Mouse (Mus musculus) megakaryocyte progenitor cell, adult 5-6 weeks (primary cell): ENCODE data around the gene Cdan1. TPM values are rescaled to one million over a fixed set of nuclear protein-coding genes. Genes with fewer than 3 reads are reported as not detected.
A peak's percentile ranks its signal among the peaks of the same experiment; 100 is the strongest.
"Not testable (repeated sequence)": the region's sequence is repeated elsewhere in the genome, so short reads cannot be mapped to it uniquely, and the experiment has no call there.

ENCODE experiments used
- ATAC-seq: replicated peaks from 2 replicates; pipeline ENCODE4 v1.8.0; 2016; ENCODE audit warnings: mild to moderate bottlenecking, moderate TSS enrichment, inconsistent platforms; ENCODE audit not compliant: poor library complexity
- total RNA-seq, 2 experiments: library from RNA; stranded (forward) in 1 of 2; stranded (reverse) in 1 of 2; fragments of 157-497, 149-512 nt in 1 of 2; fragments of 200-1000 nt in 1 of 2; gene quantifications; 2 replicates each; pipeline versions ENCODE4 v1.2.3 to v1.2.4; 2015 to 2017

Cdan1 gene
- total RNA-seq, 2 experiments from 2014 or later = 13.0 to 14.4 TPM

DNA sequence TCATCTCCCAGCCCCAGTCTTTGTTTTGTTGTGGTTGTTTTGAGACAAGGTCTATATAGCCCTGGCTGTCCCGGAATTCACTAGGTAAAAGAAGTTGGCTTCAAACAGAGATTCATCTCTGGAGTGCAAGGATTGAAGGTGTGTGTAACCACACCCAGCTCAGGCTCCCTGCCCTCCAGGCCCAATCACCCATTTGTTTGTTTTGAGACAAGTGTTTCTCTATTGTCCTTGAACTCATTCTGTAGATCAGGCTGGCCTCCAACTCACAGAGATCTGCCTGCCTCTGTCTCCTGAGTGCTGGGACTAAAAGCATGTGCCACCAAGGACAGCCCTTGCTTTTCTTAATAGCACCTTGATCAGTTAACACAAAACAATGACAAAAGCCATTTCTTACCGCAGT, 101.9 kb downstream of the Cdan1 start:
- no peak for ATAC-seq

GRCm38 (mm10) chr2:120745496-120745895, 104.4 kb downstream of the Cdan1 start:
- ATAC-seq = no peak

DNA sequence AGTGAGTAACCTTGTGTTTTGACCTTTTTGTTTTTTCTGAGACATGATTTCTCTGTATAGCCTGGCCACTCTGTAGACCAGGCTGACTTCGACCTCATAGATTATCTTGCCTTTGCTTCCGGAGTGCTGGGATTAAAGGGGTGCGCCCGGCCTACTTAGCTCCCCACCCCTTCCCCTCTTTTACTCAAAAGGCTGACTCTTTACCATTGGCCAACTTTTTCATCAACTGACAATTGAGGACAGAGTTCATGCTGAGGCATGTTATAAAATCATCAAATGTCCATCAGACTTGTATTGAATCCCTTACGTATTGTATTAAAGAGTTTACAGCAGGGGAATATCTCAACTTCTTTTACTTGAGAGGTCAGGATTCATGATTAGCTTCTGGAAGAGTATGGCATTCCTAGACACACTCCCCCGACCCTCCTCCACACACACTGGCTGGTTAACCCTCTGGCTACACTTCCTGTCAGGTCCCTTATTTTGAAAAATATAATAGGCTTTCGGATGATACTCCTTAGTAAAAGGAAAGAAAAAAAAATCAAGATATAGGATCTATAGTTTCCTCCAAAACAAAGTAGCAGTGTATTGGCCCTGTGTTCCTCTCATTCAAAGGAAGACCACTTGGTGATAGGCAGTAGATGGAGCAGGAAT, 117.9 kb downstream of the Cdan1 start:
- ATAC-seq = 0 out of 2 replicates have a peak, but pooled peaks have one; percentile 3

DNA sequence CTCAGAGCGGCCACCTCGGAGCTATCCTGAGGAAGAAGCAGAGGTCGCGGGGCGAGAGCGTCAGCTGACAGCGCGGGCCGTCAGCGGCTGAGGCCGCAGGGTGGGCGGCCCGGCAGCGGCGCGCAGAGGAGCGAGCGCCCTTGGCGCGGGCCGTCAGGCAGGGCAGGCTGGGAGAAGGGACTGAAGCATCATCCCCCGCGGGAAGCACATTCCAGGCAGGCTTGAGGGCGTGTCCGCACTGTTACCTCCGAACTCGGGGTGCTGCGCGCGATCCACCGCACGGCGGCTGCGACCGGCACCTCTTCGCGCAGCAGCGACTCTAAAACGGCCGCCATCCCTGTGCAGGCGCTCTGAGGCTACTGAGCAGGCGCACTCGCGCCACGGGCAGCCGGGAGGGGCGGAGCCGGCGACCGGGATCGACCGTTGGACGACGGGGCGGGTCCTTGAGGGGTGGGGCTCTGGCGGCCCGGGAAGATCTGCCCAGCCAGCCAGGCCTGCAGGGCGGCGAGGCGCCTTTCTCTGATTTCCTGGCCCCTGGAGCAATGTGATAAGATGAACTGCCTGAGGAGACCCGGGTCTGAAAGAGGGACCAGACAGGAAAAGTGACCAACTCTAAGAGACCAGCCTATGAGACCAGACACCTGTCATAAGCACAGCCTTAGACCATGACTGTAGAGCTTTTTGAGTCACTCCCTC, 118.6 kb downstream of the Cdan1 start:
- peak; percentile 88 for ATAC-seq

DNA sequence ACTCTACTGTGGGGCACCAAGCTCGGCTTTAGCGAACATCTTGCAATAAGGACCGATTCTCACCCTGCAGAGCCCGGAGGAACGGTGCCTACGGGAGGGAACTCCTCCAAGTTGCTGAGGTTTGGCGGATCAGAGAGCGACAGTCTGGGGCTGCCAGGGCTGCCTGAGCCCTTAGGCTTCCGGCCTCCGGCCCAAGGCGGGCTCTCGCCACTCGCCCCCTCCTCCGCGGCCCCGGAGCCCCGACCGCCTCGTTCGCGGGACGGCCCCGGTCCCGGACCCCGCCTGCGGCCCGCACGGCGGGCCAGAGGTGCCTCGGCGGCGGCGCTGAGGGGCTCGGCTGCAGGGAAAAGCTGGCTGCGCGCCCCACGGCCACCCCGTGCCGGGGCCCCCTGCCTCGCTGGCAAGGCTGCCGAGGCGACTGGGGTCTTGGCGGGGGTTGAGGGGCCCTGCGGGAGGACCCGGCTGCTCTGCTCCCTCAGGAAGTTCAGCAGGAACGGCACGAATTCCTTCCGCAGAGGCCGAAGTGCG, 119.2 kb downstream of the Cdan1 start:
- peak; percentile 2; the same call in 1 of the 2 replicates for ATAC-seq

DNA sequence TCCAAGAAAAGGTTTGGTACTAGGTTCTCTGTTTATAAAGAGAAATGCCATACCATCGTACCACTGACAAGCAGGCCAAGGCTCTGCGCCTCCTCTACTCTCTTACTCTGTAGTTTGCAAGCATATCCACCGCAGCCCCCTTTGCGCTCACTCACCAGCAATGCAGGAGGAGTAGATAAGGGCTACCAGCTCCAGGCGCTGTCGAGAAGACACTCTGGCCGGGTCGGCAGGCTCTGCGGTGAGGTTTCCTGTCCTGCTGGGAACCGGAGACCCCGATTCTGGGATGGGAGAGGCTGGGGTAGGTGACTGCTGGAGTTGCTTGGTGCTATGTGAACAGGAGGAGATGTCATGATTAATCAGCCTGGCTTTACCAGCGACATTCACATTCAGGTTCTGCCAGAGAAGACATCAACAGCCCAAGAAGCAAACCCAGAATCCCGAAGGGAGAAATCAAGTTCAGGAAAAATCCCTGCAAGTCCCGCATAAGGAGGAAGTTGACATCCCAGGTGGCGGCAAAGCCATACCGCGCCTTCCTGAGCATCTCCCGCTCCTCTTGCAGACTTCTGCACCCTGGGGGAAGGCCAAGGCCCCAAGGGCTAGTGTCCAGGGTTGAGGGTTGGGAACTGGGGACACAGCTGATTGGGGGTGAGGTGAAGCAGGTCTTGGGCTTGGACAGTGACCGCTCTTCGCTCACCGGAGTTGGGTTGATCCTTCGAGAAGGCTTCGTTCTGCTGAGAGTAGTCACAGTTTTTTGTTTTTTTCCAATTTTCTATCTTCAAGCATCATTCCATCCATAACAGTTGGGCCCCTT, 119.9 kb downstream of the Cdan1 start:
- peak; percentile 48 for ATAC-seq

DNA sequence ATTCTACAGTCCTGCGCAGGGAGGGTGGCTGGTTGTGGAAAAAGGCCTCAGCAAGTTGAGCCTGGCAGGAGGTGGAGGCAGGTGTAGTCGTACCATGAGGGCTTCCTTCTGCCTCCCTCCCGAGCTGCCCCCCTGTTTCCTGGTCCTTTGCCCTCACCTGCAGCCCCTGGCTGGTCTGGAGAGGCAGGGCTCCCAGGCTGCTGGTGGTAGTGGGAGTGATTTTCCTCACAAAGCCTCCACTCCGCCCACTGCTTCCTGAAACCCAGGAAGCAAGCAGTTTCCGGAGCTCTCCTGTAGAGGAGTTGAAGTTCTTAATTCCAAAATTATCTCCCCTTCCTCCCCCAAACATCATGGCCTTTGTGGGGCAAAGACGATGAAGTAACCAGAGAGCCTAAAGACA, 125.8 kb downstream of the Cdan1 start:
- no peak for ATAC-seq

- ATAC-seq = no peak
These were observed 126.3 kb downstream of the Cdan1 start for GRCm38 (mm10) chr2:120723621-120724020.

GRCm38 (mm10) chr2:120722491-120722890, 127.4 kb downstream of the Cdan1 start:
- no peak for ATAC-seq

DNA sequence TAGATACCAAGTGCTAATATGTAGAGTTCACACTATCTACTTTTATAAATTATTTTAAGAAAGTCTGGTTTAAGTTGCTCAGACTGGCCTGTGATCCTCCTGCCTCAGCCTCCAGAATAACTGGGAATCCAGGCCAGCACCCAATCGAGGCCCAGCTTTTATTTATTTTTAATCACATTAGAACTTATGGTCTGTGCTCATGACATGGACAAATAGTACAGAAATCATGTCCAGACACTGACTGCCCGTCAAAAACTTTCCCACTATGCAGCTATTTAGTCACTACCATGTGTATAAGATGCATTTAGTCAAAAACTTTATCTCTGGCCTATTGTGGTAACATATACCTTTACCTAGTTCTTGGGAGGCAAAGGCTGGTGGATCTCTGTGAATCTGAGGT, 128.0 kb downstream of the Cdan1 start:
- ATAC-seq = no peak

DNA sequence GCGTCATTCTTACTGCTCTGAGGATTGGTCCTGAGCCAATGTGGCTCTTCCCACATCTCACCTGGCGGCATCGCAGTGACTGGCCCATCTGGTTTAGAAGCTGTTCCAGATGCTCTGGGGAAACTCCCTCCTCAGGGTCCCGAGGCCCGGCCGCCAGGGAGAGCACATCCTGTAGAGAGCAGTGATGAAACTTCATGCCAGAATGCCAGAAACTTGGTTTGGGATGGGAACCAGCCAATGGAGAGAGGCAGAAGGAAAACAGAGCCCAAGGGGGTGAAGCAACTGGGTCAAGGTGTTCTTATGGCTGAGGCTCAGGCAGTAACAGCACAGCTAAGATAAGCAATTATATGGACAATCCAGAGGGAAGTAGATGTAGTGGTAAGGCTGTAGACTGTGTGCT, 129.1 kb downstream of the Cdan1 start:
- no peak for ATAC-seq

DNA sequence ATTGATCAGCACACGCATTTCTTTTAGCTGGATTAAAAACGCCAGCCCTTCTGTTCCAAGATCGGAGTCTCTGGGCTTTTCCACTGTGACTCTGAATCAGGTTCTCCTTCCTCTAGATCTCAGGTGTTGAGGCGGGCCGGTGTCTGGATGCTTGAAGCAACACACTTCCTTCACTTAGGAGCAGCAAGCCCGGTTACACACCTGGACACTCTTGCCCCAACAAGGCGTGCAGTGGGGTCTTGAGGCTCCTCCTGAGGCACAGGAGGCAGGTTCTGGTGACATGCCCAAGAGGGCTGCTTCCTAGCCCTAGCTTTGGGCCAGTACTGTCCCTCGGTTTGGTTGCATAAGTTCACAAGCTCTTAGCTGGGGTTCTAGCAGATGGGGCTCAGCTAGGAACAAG, 131.4 kb downstream of the Cdan1 start:
- no peak for ATAC-seq

DNA sequence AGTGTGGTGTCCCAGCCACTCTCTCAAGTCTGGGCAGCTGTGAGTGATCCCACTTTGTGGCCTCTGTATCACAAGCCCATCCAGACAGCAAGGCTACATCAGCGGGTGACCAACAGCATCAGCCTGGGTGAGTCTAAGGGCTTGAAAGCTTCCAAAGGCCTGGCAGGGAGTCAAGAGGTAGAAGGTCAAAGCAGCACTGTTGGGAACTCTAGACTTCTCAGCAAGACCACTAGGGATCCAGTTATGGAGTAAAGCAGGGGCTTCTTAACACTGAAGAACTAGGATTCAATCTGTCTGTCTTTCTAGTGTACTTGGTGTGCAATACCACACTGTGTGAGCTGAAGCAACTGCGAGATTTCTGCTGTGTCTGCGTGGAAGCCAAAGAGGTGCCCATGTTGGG, 136.5 kb downstream of the Cdan1 start:
- no peak for ATAC-seq

GRCm38 (mm10) chr2:120710948-120711347, 139.0 kb downstream of the Cdan1 start:
- ATAC-seq = peak; percentile 59

DNA sequence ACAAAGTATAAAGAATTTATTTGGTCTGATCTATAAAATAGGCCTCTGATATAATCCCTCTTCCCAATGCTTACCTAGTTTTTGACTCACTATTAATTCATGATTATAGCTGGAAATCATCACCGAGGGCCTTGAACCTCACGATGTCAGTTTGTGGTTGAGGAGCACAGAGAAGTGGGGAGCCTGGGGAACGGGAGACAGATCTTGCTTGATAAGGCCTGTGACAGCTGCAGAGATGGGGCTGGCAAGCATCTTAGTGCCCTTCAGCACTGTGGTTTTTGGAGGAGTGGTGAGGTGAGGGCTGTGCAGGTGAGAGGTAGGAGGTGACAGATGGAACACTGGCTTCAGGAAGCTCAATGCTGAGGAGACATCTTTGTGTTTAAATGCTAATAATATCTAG, 139.8 kb downstream of the Cdan1 start:
- 0 out of 2 replicates have a peak, but pooled peaks have one; percentile 13 for ATAC-seq

DNA sequence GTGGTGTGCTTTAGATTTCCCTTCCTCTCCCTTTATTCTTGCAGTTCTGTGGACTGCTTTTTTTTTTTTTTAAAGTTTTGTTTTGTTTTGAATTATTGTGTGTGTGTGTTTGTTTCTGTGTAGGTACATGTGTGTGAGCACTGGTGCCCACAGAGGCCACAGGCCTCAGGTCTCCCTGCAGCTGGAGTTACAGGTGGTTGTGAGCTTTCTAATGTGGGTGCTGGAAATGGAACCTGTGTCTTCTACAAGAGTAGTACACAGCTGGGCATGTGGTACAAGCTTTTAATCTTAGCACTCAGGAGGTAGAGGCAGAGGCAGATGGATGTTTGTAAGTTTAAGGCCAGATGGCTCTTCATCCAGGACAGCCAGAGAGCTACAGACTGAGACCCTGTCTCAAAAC, 142.9 kb downstream of the Cdan1 start:
- ATAC-seq = no peak

DNA sequence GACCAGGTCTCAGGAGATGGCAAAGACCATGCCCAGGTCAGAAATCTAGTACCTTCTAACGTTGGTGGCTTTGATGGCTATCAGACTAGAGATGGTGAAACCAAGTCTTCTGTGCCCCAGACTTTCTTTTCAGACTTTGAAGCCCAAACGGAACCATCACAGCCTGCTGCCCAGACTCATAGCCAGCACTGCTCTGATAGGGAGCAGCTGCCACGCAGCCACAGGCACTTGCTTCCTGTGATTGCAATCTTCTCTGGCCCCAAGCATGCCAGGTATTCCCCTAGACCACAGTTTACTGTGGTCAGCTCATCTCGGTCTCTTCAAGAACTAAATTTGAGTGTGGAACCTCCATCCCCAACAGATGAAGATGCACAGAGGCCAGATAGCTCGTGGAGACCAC, 147.3 kb downstream of the Cdan1 start:
- ATAC-seq = no peak

GRCm38 (mm10) chr2:120700379-120700885, 149.5 kb downstream of the Cdan1 start:
- ATAC-seq = peak; percentile 35

DNA sequence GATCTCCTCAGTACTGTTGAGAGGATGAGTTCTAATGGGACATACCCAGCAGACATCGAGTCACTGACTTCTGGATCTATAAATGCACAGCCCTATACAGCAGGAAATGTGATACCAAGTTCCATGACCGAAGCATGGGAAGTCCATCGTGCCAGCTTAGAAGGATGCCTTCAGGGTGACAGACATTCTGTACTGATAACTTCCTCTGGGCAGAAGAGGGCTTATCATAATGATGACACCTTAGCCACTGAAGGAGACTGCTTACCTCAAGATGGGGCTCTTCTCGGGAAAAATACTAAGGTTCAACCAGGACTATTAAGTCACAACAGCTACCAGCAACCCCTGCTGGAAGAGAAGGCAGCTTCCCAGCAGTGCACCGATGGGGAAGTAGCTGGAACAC, 152.2 kb downstream of the Cdan1 start:
- ATAC-seq = peak; percentile 84

DNA sequence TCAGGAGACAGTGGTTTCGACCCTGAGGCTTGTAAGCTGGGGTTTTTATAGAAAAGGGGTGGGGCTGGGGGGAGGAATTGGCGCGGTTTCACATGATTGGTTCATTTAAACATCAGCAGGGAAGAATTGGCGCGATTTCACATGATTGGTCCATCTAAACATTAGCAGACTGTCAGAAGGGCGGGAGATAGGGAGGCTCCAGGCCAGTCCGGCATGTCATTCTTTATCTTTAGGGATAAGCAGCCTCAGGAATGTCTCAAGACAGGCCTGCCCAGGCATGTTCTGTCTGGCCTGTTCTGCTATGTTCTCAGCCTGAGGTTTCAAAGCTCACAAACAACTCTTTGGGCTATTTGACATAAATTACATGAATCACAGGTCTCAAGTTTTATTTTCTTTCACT, 168.8 kb downstream of the Cdan1 start:
- not testable (repeated sequence) for ATAC-seq

- ATAC-seq = 0 out of 2 replicates have a peak, but pooled peaks have one; percentile 14
These were observed 179.7 kb downstream of the Cdan1 start for GRCm38 (mm10) chr2:120670253-120670652.
